Mouse (Mus musculus) 416B (cell line): ENCODE data around the gene Nrde2.

Source experiments
- DNase-seq: peaks from one replicate; pipeline ENCODE4 v3.0.0; 2011; ENCODE audit warnings: low read depth

Gene Nrde2

GRCm38 (mm10) chr12:100159261-100159975, at the start of gene Nrde2:
Nrde2 (minus strand) TSS chr12:100159653.
- peak; percentile 98 for DNase-seq

GRCm38 (mm10) chr12:100206926-100207325, 47.5 kb upstream of the Nrde2 start:
- no peak for DNase-seq

- DNase-seq, result no peak
Measured at GRCm38 (mm10) chr12:100206521-100206920, 47.1 kb upstream of the Nrde2 start.

GRCm38 (mm10) chr12:100205156-100205555, 45.7 kb upstream of the Nrde2 start:
- DNase-seq, result no peak

GRCm38 (mm10) chr12:100203759-100204158, 44.3 kb upstream of the Nrde2 start:
- no peak for DNase-seq

GRCm38 (mm10) chr12:100201838-100202237, 42.4 kb upstream of the Nrde2 start:
- DNase-seq, result peak; percentile 98

- peak; percentile 52 for DNase-seq
Measured at GRCm38 (mm10) chr12:100201363-100201711, 41.9 kb upstream of the Nrde2 start.

GRCm38 (mm10) chr12:100200645-100201362, 41.4 kb upstream of the Nrde2 start:
- DNase-seq, result peak; percentile 62

GRCm38 (mm10) chr12:100199891-100200644, 40.6 kb upstream of the Nrde2 start:
- DNase-seq, result peak; percentile 57

GRCm38 (mm10) chr12:100198967-100199660, 39.7 kb upstream of the Nrde2 start, which contains the start of gene Calm1:
Calm1 (plus strand) TSS chr12:100199435.
- peak; percentile 94 for DNase-seq

- DNase-seq, result no peak
Measured at GRCm38 (mm10) chr12:100196786-100197185, 37.3 kb upstream of the Nrde2 start.

GRCm38 (mm10) chr12:100194181-100194580, 34.7 kb upstream of the Nrde2 start:
- DNase-seq, result peak; percentile 67

GRCm38 (mm10) chr12:100190802-100191201, 31.3 kb upstream of the Nrde2 start:
- DNase-seq, result no peak

- no peak for DNase-seq
Measured at GRCm38 (mm10) chr12:100187756-100188430, 28.4 kb upstream of the Nrde2 start.

- peak; percentile 98 for DNase-seq
Measured at GRCm38 (mm10) chr12:100187013-100187755, 27.7 kb upstream of the Nrde2 start.

- DNase-seq, result no peak
Measured at GRCm38 (mm10) chr12:100186376-100186775, 26.9 kb upstream of the Nrde2 start.

- peak; percentile 40 for DNase-seq
Measured at GRCm38 (mm10) chr12:100185897-100186296, 26.4 kb upstream of the Nrde2 start.

- DNase-seq, result peak; percentile 48
Measured at GRCm38 (mm10) chr12:100184976-100185375, 25.5 kb upstream of the Nrde2 start.

GRCm38 (mm10) chr12:100183970-100184369, 24.5 kb upstream of the Nrde2 start:
- DNase-seq, result peak; percentile 91

- DNase-seq, result peak; percentile 48
Measured at GRCm38 (mm10) chr12:100182676-100183075, 23.2 kb upstream of the Nrde2 start.

- no peak for DNase-seq
Measured at GRCm38 (mm10) chr12:100180802-100181201, 21.3 kb upstream of the Nrde2 start.
